ENCODE assay signal across 8 mouse cellular contexts in the genomic region with DNA sequence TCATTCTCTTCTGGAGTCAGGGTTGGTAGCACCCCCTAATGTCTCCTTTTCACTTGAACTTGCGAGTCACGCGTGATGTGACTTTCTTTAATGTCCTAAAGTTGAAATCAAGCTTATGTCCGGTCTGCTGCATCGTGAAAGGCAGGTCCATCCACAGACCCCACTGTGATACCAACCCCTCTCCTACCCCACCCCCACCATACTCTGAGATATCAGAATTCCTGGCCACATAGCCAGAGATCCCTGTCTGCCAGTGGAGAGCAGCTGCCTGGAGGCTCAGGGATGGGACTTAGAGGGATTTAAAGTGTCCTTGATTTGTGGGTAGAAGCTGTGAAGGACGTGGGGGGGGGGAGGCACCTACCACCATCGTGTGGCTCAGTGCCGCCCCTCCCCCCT. TPM values are rescaled to one million over a fixed set of nuclear protein-coding genes. Genes with fewer than 3 reads are reported as not detected.
DNase-seq lines count a peak whose midpoint lies in the region; ATAC-seq lines count a peak whose summit lies in the region.

Susd3 (minus strand) TSS at position 240 of the 396 bp plus-strand sequence.

- H3K4me3 ChIP-seq in lung, embryonic 15.5 days, result peak within 1 kb of the TSS; percentile 40
- H3K4me3 ChIP-seq in forebrain, embryonic 13.5 days, result peak within 1 kb of the TSS; percentile 36
- peak within 1 kb of the TSS; percentile 53 for H3K4me3 ChIP-seq in liver, embryonic 15.5 days (replicated peaks)
- peak within 1 kb of the TSS; percentile 40 for H3K4me3 ChIP-seq in stomach, embryonic 14.5 days (ENCODE audit: low read depth, low read length)

- peak within 1 kb of the TSS; percentile 5; the same call in 1 of the 2 replicates for H3K9ac ChIP-seq in lung, embryonic 15.5 days
- H3K9ac ChIP-seq in forebrain, embryonic 13.5 days, result peak within 1 kb of the TSS; percentile 51; the same call in 1 of the 2 replicates
- no peak within 1 kb of the TSS for H3K9ac ChIP-seq in liver, embryonic 15.5 days
- no peak within 1 kb of the TSS for H3K9ac ChIP-seq in stomach, embryonic 14.5 days (replicated peaks; ENCODE audit: low read depth, low read length)

- H3K9me3 ChIP-seq in lung, embryonic 15.5 days, result no peaks in the 10 kb centered on the region
- H3K9me3 ChIP-seq in forebrain, embryonic 13.5 days (replicated peaks), result no peaks in the 10 kb centered on the region
- no peaks in the 10 kb centered on the region for H3K9me3 ChIP-seq in liver, embryonic 15.5 days (replicated peaks)
- no peaks in the 10 kb centered on the region for H3K9me3 ChIP-seq in stomach, embryonic 14.5 days (ENCODE audit: control insufficient read depth, low read depth, low read length)

- no peak for DNase-seq in lung, postnatal 14 days
- DNase-seq in cerebellum, adult 8-10 months, result no peak
- DNase-seq in thymus, postnatal 36 days, result no peak
- no peak for DNase-seq in right cerebral cortex, adult 2 months (ENCODE audit: low spot score in 2 of 2)

- no peak for ATAC-seq in lung, embryonic 15.5 days (ENCODE audit: borderline replicate concordance, extremely low read depth, low FRiP score, low TSS enrichment)
- no peak for ATAC-seq in forebrain, embryonic 13.5 days
- no peak for ATAC-seq in liver, embryonic 15.5 days (ENCODE audit: insufficient read depth)
- no peak for ATAC-seq in stomach, embryonic 14.5 days (ENCODE audit: insufficient number of reproducible peaks, insufficient read depth, low FRiP score, low read depth)

- H3K4me1 ChIP-seq in lung, embryonic 15.5 days, result peaks cover 13% of the 10 kb centered on the region
- H3K4me1 ChIP-seq in forebrain, embryonic 13.5 days, result peaks cover 12% of the 10 kb centered on the region
- peaks cover 17% of the 10 kb centered on the region for H3K4me1 ChIP-seq in liver, embryonic 15.5 days (replicated peaks)
- H3K4me1 ChIP-seq in stomach, embryonic 14.5 days (ENCODE audit: control insufficient read depth, insufficient read depth, low read length), result no peaks in the 10 kb centered on the region

- 24% methylated on average over 6 of the region's 8 CpGs for WGBS in lung, embryonic 15.5 days
- WGBS in forebrain, embryonic 13.5 days, result 22% methylated on average over 8 of the region's 8 CpGs
- 18% methylated on average over 8 of the region's 8 CpGs for WGBS in liver, embryonic 15.5 days (ENCODE audit: insufficient replicate concordance)
- 17% methylated on average over 7 of the region's 8 CpGs for WGBS in stomach, embryonic 14.5 days

- H3K27me3 ChIP-seq in lung, embryonic 15.5 days, result peaks cover 31% of the 10 kb centered on the region
- peaks cover 38% of the 10 kb centered on the region for H3K27me3 ChIP-seq in forebrain, embryonic 13.5 days
- H3K27me3 ChIP-seq in liver, embryonic 15.5 days, result peaks cover 43% of the 10 kb centered on the region
- peaks cover 14% of the 10 kb centered on the region; the same call in 1 of the 2 replicates for H3K27me3 ChIP-seq in stomach, embryonic 14.5 days (ENCODE audit: control insufficient read depth, insufficient read depth, low read length)

- peak within 1 kb of the TSS; percentile 76 for H3K4me2 ChIP-seq in lung, embryonic 15.5 days
- peak within 1 kb of the TSS; percentile 67 for H3K4me2 ChIP-seq in forebrain, embryonic 13.5 days
- H3K4me2 ChIP-seq in liver, embryonic 15.5 days, result peak within 1 kb of the TSS; percentile 76
- peak within 1 kb of the TSS; percentile 82 for H3K4me2 ChIP-seq in stomach, embryonic 14.5 days (replicated peaks; ENCODE audit: low read depth, low read length)

- no peak within 1 kb of the TSS for H3K27ac ChIP-seq in lung, embryonic 15.5 days
- H3K27ac ChIP-seq in forebrain, embryonic 13.5 days, result no peak within 1 kb of the TSS
- no peak within 1 kb of the TSS for H3K27ac ChIP-seq in liver, embryonic 15.5 days (replicated peaks)
- no peak within 1 kb of the TSS for H3K27ac ChIP-seq in stomach, embryonic 14.5 days (ENCODE audit: low read length)

- no peaks in the 10 kb centered on the region for H3K36me3 ChIP-seq in lung, embryonic 15.5 days
- no peaks in the 10 kb centered on the region for H3K36me3 ChIP-seq in forebrain, embryonic 13.5 days (ENCODE audit: poor library complexity, severe bottlenecking)
- H3K36me3 ChIP-seq in liver, embryonic 15.5 days (replicated peaks), result no peaks in the 10 kb centered on the region
- H3K36me3 ChIP-seq in stomach, embryonic 14.5 days (ENCODE audit: control insufficient read depth, insufficient read depth, low read length), result no peaks in the 10 kb centered on the region

RNA-seq across cellular contexts. Expression of gene Susd3, which starts in this region (rescaled TPM):
- polyA plus RNA-seq in lung, embryonic 15.5 days (2015; fragmentation: Nextera tagmentation; extraction: Ambion mirVana), result 1.5 and 2.2 TPM in 2 replicates
- polyA plus RNA-seq in forebrain, embryonic 13.5 days (2015; fragmentation: Nextera tagmentation; extraction: Ambion mirVana), result 0.37 and 0.66 TPM in 2 replicates
- 1.6 TPM in 2 replicates for polyA plus RNA-seq in liver, embryonic 15.5 days (2015; fragmentation: Nextera tagmentation; extraction: Ambion mirVana)
- polyA plus RNA-seq in stomach, embryonic 14.5 days (2014; fragmentation: Nextera tagmentation; extraction: Ambion mirVana), result 0.95 and 1.8 TPM in 2 replicates

Comparison
In these comparisons a context has a peak if more than half of its experiments do, and no peak if none do; other contexts are left out.
1. H3K9ac ChIP-seq: peak in lung, embryonic 15.5 days (single experiment) and forebrain, embryonic 13.5 days (single experiment); none in liver, embryonic 15.5 days (single experiment) and stomach, embryonic 14.5 days (single experiment).
2. Peak in every context shown above with its lines, with median percentiles within 50 percentile points of each other: H3K4me2 ChIP-seq and H3K4me3 ChIP-seq.